Mouse (Mus musculus) cortical plate, adult 2 months (tissue): ENCODE data around the gene Isg20l2. TPM values are rescaled to one million over a fixed set of nuclear protein-coding genes. Genes with fewer than 3 reads are reported as not detected.
A peak's percentile ranks its signal among the peaks of the same experiment; 100 is the strongest.

Experiments used
- H3K27ac ChIP-seq: fragments of 200-500 bp; 2 replicates; pipeline ENCODE4 v1.5.1; 2012; ENCODE audit warnings: low read length, control low read depth, inconsistent platforms; ENCODE audit not compliant: insufficient read depth
- H3K4me1 ChIP-seq: fragments of 200-500 bp; 2 replicates; pipeline ENCODE4 v1.6.1; 2011; ENCODE audit warnings: low read length; ENCODE audit not compliant: control insufficient read depth, insufficient read depth
- H3K4me3 ChIP-seq: fragments of 200-500 bp; 2 replicates; pipeline ENCODE4 v1.5.1; 2011; ENCODE audit warnings: mild to moderate bottlenecking, low read length, control low read depth; ENCODE audit not compliant: insufficient read depth
- CTCF ChIP-seq: fragments of 200-500 bp; IDR thresholded peaks from 2 replicates; pipeline ENCODE4 v1.5.1; 2011; ENCODE audit warnings: mild to moderate bottlenecking, control low read depth, low read length; ENCODE audit not compliant: insufficient read depth; ENCODE audit errors: extremely low read depth
- POLR2A ChIP-seq: fragments of 200-500 bp; IDR thresholded peaks from 2 replicates; pipeline ENCODE4 v1.6.1; 2011; ENCODE audit warnings: mild to moderate bottlenecking, low read length, control low read depth; ENCODE audit not compliant: insufficient read depth; ENCODE audit errors: extremely low read depth
- polyA plus RNA-seq: library from polyadenylated mRNA; depleted of rRNA; stranded (reverse); fragments of >200 nt; gene quantifications from 2 replicates; pipeline ENCODE4 v1.2.3, GENCODE M21; 2012

The Isg20l2 gene
- polyA plus RNA-seq, 1 experiment: 12.0 TPM

DNA sequence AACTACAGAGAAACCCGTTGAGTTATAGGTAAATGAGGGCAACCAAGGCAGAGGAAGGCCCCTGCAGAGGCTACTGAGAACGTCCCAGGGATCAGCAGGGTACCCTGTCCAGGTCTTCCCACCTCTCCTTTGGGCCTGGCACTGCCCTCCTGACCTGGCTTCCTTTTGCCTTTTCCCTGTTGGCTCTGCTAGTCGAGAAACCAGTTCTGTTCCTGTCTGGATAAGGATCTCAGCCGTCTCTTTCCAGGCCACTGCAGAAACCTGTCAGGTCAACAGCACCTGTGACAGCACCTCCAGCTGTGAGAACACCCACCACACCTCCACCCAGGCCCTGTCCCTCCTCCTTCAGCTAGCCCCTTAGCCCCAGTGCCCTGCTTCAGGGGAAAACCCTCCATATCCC is 28.4 kb downstream of the Isg20l2 start:
- Histone ChIP-seq H3K27ac (no peak overlapping the region), H3K4me1 (no peaks in the 10 kb centered on the region), H3K4me3 (no peak overlapping the region)
- TF ChIP-seq POLR2A: no peak
- no peak for TF ChIP-seq CTCF

DNA sequence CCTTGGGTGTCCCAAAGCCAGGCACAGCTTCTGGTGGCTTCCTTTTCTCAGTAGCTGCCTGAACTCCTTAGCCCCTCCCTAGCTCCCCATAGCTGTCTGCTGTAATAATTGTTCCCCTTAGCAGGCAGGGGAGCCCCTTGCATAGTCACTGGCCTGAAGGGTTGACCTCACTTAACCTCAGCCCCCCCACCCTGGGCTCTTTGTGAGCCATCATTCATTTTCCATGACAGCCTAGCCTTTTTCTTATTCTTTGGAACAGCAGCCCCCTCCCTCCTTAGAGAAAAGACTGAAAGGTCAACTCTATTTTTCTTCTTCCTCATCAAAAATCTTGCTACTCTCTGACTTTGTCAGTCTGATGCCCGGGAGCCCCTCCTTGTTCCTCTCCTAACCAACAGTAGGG is 28.9 kb downstream of the Isg20l2 start:
- Histone ChIP-seq H3K27ac (no peak overlapping the region), H3K4me1 (no peaks in the 10 kb centered on the region), H3K4me3 (no peak overlapping the region)
- TF ChIP-seq POLR2A (no peak), CTCF (no peak)

DNA sequence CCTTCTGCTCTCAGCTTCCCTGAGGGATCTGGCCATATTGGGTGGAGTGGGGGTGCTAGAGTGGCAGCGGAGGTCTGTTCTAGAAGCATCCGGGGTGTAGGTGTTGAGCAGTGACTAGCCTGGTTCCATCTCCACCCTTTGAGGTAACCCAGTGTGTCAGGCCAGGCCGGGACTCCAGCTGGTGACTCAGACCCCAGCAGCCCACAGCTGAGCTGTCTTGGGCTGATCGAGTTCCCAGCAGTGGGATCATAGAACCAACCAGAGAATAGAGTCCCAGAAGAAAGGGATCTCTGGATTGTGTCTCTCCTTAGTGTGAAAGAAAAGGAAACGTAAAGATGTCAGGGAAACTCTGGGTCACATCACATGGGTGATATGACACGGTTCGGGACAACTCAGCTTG is 29.3 kb downstream of the Isg20l2 start:
- no peaks in the 10 kb centered on the region for H3K4me1 ChIP-seq
- no peak for TF ChIP-seq POLR2A
- no peak for TF ChIP-seq CTCF
- no peak overlapping the region for H3K27ac ChIP-seq
- H3K4me3 ChIP-seq: no peak overlapping the region

- Histone ChIP-seq H3K4me1 (no peaks in the 10 kb centered on the region), H3K27ac (no peak overlapping the region), H3K4me3 (no peak overlapping the region)
- TF ChIP-seq POLR2A (no peak), CTCF (no peak)
These were observed 30.1 kb downstream of the Isg20l2 start for GRCm38 (mm10) chr3:87960191-87960585.

DNA sequence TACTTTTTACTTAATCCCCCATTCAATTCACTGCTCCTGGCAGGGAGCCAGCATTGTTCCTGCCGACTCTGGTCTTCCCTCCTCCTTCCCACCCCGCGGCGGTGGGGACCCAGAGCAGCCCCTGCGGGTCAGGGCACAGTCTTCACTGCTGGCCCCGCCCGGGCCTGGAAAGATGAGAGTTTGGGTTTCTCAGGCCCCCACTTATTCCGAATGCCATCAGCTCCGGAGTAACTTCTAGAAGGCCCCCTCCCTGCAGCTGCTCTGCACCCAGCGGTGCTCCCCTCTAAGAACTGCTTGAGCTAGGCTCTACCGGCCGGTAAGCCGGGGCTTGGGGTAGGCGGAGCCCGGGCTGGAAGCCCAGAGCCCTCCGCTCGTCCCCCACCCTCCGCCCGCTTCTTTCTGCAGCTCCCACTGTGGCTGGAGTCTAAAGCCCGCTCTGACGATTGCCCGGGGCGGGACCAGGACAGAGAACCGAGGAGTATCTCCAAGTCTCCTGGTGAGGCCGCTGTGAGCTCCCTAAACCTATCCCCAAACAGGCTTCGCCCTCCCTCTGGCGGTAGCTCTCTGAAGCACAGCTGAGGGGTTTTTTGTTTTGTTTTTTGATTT is 30.6 kb downstream of the Isg20l2 start:
- Histone ChIP-seq H3K4me1 (no peaks in the 10 kb centered on the region), H3K27ac (no peak overlapping the region), H3K4me3 (no peak overlapping the region)
- TF ChIP-seq CTCF (peak; percentile 95), POLR2A (no peak)

- peak; percentile 59 for TF ChIP-seq CTCF
- no peak for TF ChIP-seq POLR2A
- 0 out of 2 replicates have a peak overlapping the region, but pooled peaks have one; percentile 3 for H3K4me3 ChIP-seq
- H3K27ac ChIP-seq: no peak overlapping the region
- H3K4me1 ChIP-seq: peaks cover 2% of the 10 kb centered on the region; the same call in 1 of the 2 replicates
These were observed 40.2 kb downstream of the Isg20l2 start for GRCm38 (mm10) chr3:87970184-87970938.

DNA sequence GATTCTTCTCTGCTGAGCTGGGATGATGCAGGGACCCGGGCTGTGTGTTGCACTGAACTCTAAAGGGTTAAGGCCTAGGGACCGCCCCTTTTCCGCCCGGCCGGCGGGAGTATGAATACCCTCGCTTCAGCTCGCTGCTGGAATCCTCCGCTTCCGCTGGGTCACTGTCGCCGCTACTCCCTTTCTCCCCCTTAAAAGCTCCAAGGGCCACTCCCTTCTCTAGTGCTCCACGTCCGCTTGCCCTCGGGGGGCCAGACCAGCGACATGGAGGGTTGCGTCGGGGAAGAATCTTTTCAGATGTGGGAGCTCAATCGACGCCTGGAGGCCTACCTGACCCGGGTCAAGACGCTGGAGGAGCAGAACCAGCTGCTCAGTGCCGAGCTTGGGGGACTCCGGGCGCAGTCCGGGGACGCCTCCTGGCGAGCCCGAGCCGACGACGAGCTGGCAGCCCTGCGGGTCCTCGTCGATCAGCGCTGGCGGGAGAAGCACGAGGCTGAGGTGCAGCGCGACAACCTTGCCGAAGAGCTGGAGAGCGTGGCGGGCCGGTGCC is 40.9 kb downstream of the Isg20l2 start, which contains the start of gene Nes:
Gene Nes, plus strand, starts transcription at position 140 of the 550 bp plus-strand sequence.
- Histone ChIP-seq H3K27ac (0 out of 2 replicates have a peak within 1 kb of the TSS, but pooled peaks have one; percentile 50), H3K4me3 (peak within 1 kb of the TSS; percentile 3; the same call in 1 of the 2 replicates), H3K4me1 (peaks cover 2% of the 10 kb centered on the region; the same call in 1 of the 2 replicates)
- 0 out of 2 replicates have a peak, but pooled peaks have one; percentile 39 for TF ChIP-seq POLR2A
- no peak for TF ChIP-seq CTCF

- Histone ChIP-seq H3K27ac (0 out of 2 replicates have a peak overlapping the region, but pooled peaks have one; percentile 50), H3K4me3 (peak overlapping the region; percentile 3; the same call in 1 of the 2 replicates), H3K4me1 (peaks cover 2% of the 10 kb centered on the region; the same call in 1 of the 2 replicates)
- TF ChIP-seq CTCF: no peak
- no peak for TF ChIP-seq POLR2A
These were observed 41.5 kb downstream of the Isg20l2 start for GRCm38 (mm10) chr3:87971489-87972202.

GRCm38 (mm10) chr3:87972203-87972664 is 42.1 kb downstream of the Isg20l2 start:
- no peak overlapping the region for H3K27ac ChIP-seq
- H3K4me1 ChIP-seq: peaks cover 2% of the 10 kb centered on the region; the same call in 1 of the 2 replicates
- TF ChIP-seq POLR2A (no peak), CTCF (no peak)
- peak overlapping the region; percentile 3; the same call in 1 of the 2 replicates for H3K4me3 ChIP-seq
